Mouse (Mus musculus) left cerebral cortex, adult 6 months (tissue): ENCODE results near the gene Cpsf6. TPM values are rescaled to one million over a fixed set of nuclear protein-coding genes. Genes with fewer than 3 reads are reported as not detected.

Experiments used
- long read RNA-seq, 2 experiments: library from polyadenylated mRNA; unstranded; transcript quantifications; one replicate each; pipeline ENCODE4 v2.0.0; 2019 to 2020
- polyA plus RNA-seq: library from polyadenylated mRNA; unstranded; fragments of <200 nt; fragmentation: Nextera tagmentation; gene quantifications from 2 replicates; pipeline ENCODE4 v1.2.3, GENCODE M21; 2021

Gene Cpsf6
- 18.2 and 24.0 TPM in 2 replicates for polyA plus RNA-seq
- long read RNA-seq, experiment 1, full-length matches to known transcripts = 73 of 129 reads
- long read RNA-seq, experiment 1, partial matches to known transcripts = 13 of 129 reads
- long read RNA-seq, experiment 1, other reads (novel, unspliced or antisense) = 43 of 129 reads
- long read RNA-seq, experiment 2, full-length matches to known transcripts = 9 of 25 reads
- long read RNA-seq, experiment 2, partial matches to known transcripts = 3 of 25 reads
- long read RNA-seq, experiment 2, other reads (novel, unspliced or antisense) = 13 of 25 reads

DNA sequence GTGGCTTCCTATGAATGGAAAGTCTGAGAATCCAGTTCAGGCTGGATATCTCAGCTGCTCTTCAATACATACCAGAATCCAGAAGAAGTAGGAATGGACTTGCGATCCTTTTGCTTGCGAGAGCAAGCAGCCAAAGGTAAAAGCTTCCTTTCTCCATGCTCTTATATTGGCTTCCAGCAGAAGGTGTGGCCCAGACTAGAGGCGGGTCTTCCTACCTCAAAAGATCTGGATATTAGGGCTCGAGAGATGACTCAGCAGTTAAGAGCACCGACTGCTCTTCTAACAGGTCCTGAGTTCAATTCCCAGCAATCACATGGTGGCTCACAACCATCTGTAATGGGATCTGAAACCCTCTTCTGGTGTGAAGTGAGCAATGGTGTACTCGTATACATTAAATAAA lies at the start of gene Cpsf6:
Gene Cpsf6 (minus strand): TSS at position 108 of the 400 bp plus-strand sequence.

Other genes starting within 250 kb of the Cpsf6 start
- gene Frs2, start 231.5 kb downstream of the Cpsf6 start, polyA plus RNA-seq = 7.7 and 9.4 TPM in 2 replicates
- gene Yeats4, start 155.5 kb downstream of the Cpsf6 start, polyA plus RNA-seq = 65.8 and 66.9 TPM in 2 replicates
- not detected in 2 replicates for gene 9530003J23Rik, start 141.3 kb downstream of the Cpsf6 start, polyA plus RNA-seq
- 29.8 and 38.6 TPM in 2 replicates for gene Lyz2, start 97.7 kb downstream of the Cpsf6 start, polyA plus RNA-seq
- gene Lyz1, start 87.1 kb downstream of the Cpsf6 start, polyA plus RNA-seq = not detected in 2 replicates
- 7.1 and 9.4 TPM in 2 replicates for gene Cpm, start 249.5 kb upstream of the Cpsf6 start, polyA plus RNA-seq